Mouse (Mus musculus): ENCODE results near the gene Itsn1. TPM values are rescaled to one million over a fixed set of nuclear protein-coding genes. Genes with fewer than 3 reads are reported as not detected.

The Itsn1 gene
- total RNA-seq, 2 experiments from 2014 or later: 33.6 to 49.3 TPM

GRCm38 (mm10) chr16:91946261-91946660 lies 217.2 kb downstream of the Itsn1 start:
- no peak for DNase-seq

- peak; percentile 48 to 58 for DNase-seq
Observed at GRCm38 (mm10) chr16:91947093-91947492, 218.0 kb downstream of the Itsn1 start.

- DNase-seq: no peak
Observed at GRCm38 (mm10) chr16:91953967-91954366, 224.9 kb downstream of the Itsn1 start.

GRCm38 (mm10) chr16:91954766-91955165 lies 225.7 kb downstream of the Itsn1 start:
- no peak for DNase-seq

GRCm38 (mm10) chr16:91962204-91962893 lies 233.3 kb downstream of the Itsn1 start:
- peak; percentile 79 for DNase-seq

GRCm38 (mm10) chr16:91962894-91963555 lies 233.9 kb downstream of the Itsn1 start:
- peak; percentile 27 to 36 for DNase-seq

GRCm38 (mm10) chr16:91963556-91963900 lies 234.4 kb downstream of the Itsn1 start:
- DNase-seq: no peak

GRCm38 (mm10) chr16:91964308-91965178 lies 235.5 kb downstream of the Itsn1 start:
- no peak for DNase-seq

GRCm38 (mm10) chr16:91968725-91969124 lies 239.6 kb downstream of the Itsn1 start:
- no peak for DNase-seq

GRCm38 (mm10) chr16:91969516-91970031 lies 240.5 kb downstream of the Itsn1 start:
- DNase-seq: no peak

Small RNA genes lying within 50 kb of the gene (microRNA-seq; reads per million reads assigned to microRNA genes)
- not detected for gene Gm27773

Other genes with a start within 250 kb of the Itsn1 start
- gene Ifnar1, start 244.0 kb upstream of the Itsn1 start, total RNA-seq (2021): 10 to 100 TPM; 67.0 to 83.7 TPM
- 10 to 100 TPM; 31.2 to 38.0 TPM for gene Ifngr2, start 182.2 kb upstream of the Itsn1 start, total RNA-seq (2021)
- gene Tmem50b, start 131.5 kb upstream of the Itsn1 start, total RNA-seq (2021): 10 to 100 TPM; 54.7 to 60.2 TPM
- 10 to 100 TPM in 1 of 2 experiments, 1 to 10 TPM in 1; 8.8 to 15.4 TPM for gene Dnajc28, start 110.3 kb upstream of the Itsn1 start, total RNA-seq (2021)
- gene Gart, start 82.3 kb upstream of the Itsn1 start, total RNA-seq (2021): 100 to 1,000 TPM; 107 to 120 TPM
- gene Son, start 81.8 kb upstream of the Itsn1 start, total RNA-seq (2021): 100 to 1,000 TPM; 220 to 271 TPM
- gene Donson, start 40.5 kb upstream of the Itsn1 start, total RNA-seq (2021): 1 to 10 TPM; 5.3 to 5.4 TPM
- gene Cryzl1, start 306 bp upstream of the Itsn1 start, total RNA-seq (2021): 10 to 100 TPM; 47.5 to 57.9 TPM

Measured in adrenal gland, postnatal 36 days (tissue).